Mouse (Mus musculus) left cerebral cortex, adult 2 months (tissue): ENCODE measurements around the gene Dph3. TPM values are rescaled to one million over a fixed set of nuclear protein-coding genes. Genes with fewer than 3 reads are reported as not detected.
A peak's percentile ranks its signal among the peaks of the same experiment; 100 is the strongest.

Source experiments
- DNase-seq, 2 experiments: peaks; one replicate each; pipeline ENCODE4 v3.0.0; 2021 to 2022; ENCODE audit warnings: low spot score in 2 of 2, mixed read lengths in 1 of 2; ENCODE audit errors: extremely low spot score in 1 of 2
- H3K27ac ChIP-seq: fragments of 200-600 bp; 2 replicates; pipeline ENCODE4 v1.8.1; 2022
- H3K4me3 ChIP-seq: fragments of 200-600 bp; 2 replicates; pipeline ENCODE4 v1.8.1; 2022
- CTCF ChIP-seq: fragments of 200-600 bp; IDR thresholded peaks from 2 replicates; pipeline ENCODE4 v1.8.1; 2022; ENCODE audit warnings: antibody characterized with exemption, mild to moderate bottlenecking, moderate library complexity
- intact Hi-C: fragments of 180-260 bp; cut with DNase I; formaldehyde crosslinking; loops from one replicate; pipeline ENCODE4 v1.15.1; 2025
- total RNA-seq, 2 experiments: library from RNA; stranded (reverse); gene quantifications; 2 replicates each; pipeline ENCODE4 v1.2.3; 2021

The Dph3 gene
- total RNA-seq, 2 experiments from 2014 or later = 45.3 to 46.2 TPM

DNA sequence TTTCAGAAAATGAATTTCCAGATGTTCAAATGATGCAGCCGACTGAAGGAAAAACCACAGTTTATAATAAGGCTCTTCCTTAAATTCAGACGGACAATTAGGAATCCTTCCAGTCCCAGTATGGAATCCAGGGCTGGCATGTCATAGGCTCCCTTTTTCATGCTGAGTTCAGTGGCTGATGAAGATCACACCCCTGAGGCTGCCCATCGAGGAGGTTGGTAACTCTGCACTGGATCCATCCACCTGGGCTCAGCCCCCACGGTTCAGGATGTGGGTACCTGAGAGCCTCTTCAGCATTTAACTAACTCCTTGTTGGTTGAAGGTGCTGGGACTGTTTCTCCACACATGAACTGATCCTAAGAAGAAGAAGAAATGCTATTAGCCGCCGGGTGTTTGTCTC is 2.6 kb downstream of the Dph3 start:
- DNase-seq = no peak
- intact Hi-C loops = loop anchor here (10.0 kb wide), 1 partner anchor 588 kb away; the partner anchor contains the start of genes Eaf1 and Mettl6
- TF ChIP-seq CTCF = no peak
- no peak overlapping the region for H3K27ac ChIP-seq
- H3K4me3 ChIP-seq = no peak overlapping the region

DNA sequence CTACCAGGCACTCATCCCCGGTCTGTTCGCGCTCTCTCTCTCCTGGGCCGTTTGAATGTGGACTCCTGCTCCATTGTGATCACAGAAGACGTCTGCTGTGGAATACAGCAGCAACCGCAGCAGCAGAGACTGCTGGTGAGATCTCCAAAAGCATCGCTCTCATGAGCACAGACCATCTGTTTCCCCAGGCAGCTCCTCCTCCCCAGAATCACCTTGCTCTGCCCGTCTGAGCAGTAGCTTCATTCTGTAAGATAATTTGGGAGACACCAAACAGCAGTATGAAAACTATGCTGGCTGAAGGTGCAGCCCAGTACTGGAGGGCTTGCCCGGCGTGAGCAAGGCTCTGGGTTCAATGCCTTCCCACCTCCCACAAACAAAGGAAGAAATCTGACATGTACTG is 4.5 kb downstream of the Dph3 start:
- no peak for TF ChIP-seq CTCF
- DNase-seq = no peak
- H3K4me3 ChIP-seq = no peak overlapping the region
- intact Hi-C loops = loop anchor here (10.0 kb wide), 1 partner anchor 586 kb away; the partner anchor contains the start of genes Eaf1 and Mettl6
- H3K27ac ChIP-seq = no peak overlapping the region

DNA sequence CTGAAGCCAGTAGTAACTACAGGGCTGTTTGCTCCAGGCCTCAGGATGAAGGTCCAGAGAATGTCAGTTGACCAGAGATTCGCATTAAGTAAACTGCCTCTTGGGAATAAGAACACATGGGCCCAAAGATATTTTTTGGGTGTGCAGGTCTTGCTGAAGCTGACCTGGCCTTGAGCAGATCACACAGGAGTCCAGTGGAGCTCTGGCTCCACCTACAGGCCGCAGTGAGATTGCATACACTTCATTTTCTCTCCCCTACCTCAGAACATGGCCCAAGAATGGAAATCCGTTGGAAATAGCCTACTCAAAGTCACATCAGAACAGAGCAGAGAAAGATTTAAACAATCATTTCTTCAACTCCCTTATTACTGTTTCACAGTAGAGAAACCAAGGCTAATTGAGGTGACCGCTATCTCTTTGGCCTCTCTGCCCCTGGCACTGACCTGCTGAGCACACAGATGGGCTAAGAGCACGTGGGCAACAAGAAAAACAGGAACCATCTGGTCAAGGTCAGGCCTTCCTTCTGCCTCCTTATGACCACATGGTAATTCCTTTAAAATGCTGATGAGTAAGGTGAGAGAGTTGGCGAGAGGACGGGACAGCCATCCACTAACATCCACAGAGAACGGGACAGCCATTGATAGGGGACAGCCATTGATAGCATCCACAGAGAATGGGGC is 8.5 kb downstream of the Dph3 start:
- H3K4me3 ChIP-seq = no peak overlapping the region
- TF ChIP-seq CTCF = peak; percentile 97
- DNase-seq = peak; percentile 49 to 66
- no peak overlapping the region for H3K27ac ChIP-seq
- intact Hi-C loops = loop anchor here (1.0 to 5.0 kb wide), 3 partner anchors 122 to 420 kb away; no protein-coding TSS in a partner anchor

DNA sequence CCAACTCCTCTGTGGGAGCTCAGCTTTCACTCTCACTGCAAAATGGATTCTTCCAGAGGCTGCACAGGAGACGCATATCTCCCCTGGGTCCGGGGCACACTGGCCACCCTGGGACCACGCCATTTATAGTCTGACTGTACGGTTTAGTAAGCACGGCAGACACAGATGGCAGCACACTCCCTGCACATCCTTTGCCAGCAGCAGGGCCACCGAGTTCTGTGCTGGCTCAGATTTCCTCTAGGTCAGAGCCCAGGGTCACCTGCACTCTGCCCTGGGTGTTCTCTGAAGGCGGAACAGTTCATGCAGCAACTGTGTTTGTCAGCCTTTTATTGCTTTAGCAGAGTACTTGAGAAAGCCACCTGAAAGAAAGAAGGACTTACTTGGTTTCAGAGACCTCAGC is 11.6 kb downstream of the Dph3 start:
- H3K27ac ChIP-seq = no peak overlapping the region

DNA sequence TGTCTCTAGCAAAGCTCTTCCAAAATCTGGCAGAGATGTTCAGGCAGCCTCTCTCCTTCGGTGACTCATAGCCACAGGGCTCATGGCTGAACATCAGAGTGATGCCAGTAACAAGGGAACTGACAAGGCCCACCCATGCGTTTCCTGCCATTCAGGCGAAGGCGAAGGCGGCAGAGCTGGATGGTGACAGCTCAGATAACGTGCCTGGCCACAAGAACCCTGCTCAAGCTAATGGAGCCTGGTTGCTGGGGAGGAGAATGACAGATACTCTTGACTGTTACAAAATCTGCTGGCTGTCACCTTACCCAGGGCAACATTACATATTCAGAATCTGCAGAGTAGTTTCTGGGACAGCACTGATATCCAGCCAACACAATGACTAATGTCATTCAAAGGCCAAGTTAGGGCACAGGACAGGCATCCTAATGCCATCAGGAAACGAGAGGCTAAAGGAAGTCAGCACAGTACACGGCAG is 12.3 kb downstream of the Dph3 start:
- peak; percentile 35 to 67 for DNase-seq
- no peak overlapping the region for H3K4me3 ChIP-seq
- intact Hi-C loops = no loop called here
- TF ChIP-seq CTCF = no peak
- peak overlapping the region; percentile 44 for H3K27ac ChIP-seq

More for the DNA sequence above, 11.6 kb downstream of the Dph3 start:
- TF ChIP-seq CTCF = no peak
- no peak for DNase-seq
- intact Hi-C loops = no loop called here
- H3K4me3 ChIP-seq = no peak overlapping the region

DNA sequence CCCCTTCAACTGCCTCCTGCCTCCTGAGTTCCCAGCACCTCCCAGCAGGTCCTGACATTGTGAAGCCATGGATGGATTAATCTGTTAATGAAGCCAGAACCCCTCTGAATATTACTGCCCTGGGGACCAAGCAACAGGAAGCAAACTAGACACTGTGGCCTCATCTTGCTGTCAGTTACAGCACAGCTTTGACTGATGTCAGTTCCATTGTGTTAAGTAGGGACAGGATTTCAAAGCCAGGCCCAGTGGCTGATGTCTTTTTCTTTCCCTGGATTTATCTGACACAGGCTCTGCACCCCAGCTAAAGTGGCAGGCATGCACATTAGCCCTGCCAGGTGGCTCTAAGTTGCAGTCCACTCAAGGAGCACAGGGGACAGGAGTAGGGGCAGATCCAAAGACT is 12.7 kb downstream of the Dph3 start:
- peak overlapping the region; percentile 44 for H3K27ac ChIP-seq

DNA sequence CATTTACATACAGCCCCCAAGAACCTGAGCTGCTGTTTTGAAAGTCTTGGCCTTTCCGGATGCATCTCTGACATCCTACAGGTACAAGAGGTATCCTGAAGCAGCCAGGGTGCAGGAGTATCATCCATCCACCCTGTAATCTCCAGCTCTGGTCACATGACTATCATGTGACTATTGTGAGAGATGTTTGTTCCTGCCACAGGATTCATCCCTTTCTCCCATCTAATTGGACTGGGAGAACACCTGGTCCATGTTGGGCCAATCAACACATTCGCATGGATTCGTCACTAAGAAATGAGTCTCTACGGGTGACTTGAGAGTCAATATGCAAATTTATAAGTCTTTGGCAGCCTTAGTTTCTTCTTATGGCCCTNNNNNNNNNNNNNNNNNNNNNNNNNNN is 24.1 kb downstream of the Dph3 start:
- DNase-seq = no peak
- Histone ChIP-seq H3K27ac (no peak overlapping the region), H3K4me3 (no peak overlapping the region)
- no peak for TF ChIP-seq CTCF
- intact Hi-C loops = no loop called here

More for the DNA sequence above, 12.7 kb downstream of the Dph3 start:
- no peak for DNase-seq
- intact Hi-C loops = no loop called here
- no peak overlapping the region for H3K4me3 ChIP-seq
- TF ChIP-seq CTCF = no peak

DNA sequence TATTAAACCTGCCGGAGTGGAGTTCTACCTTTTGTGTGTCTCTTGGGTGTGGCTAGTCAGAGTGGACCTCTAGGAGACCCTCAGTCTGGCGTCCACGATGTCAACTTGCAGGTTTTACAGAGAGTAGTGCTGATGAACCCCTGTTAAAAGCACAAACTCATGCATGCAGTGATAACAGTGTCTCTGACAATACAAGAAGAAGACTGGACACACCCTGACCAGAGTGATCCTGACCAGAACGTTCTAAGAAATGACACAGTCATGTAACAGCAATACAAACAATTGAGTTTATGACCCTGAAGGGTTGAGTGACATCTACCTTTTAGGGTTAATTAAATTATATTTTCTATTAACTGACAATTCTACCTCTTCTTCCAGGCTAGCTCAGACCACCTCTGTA is 27.9 kb downstream of the Dph3 start:
- intact Hi-C loops = no loop called here
- H3K27ac ChIP-seq = no peak overlapping the region

DNA sequence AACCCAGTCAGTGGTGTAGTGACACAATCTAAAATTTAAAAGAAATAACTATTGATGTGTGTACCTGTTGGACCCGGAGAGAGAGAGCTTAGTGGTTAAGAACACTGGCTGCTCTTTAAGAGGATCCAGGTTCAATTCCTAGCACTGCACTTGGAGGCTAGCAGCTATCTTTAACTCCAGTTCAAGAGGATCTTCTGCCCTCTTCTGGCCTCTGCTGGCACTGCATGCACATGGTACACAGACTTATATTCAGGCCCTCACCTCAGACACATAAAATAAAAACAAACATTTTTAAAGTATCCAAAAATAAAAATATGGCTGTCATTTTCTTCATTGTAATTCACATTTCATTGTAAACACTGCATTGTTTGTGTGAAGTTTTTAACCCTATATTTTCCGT is 28.9 kb downstream of the Dph3 start:
- DNase-seq = no peak
- intact Hi-C loops = no loop called here
- Histone ChIP-seq H3K4me3 (no peak overlapping the region), H3K27ac (no peak overlapping the region)
- TF ChIP-seq CTCF = peak; percentile 45

More for the DNA sequence above, 27.9 kb downstream of the Dph3 start:
- DNase-seq = no peak
- H3K4me3 ChIP-seq = no peak overlapping the region
- no peak for TF ChIP-seq CTCF

DNA sequence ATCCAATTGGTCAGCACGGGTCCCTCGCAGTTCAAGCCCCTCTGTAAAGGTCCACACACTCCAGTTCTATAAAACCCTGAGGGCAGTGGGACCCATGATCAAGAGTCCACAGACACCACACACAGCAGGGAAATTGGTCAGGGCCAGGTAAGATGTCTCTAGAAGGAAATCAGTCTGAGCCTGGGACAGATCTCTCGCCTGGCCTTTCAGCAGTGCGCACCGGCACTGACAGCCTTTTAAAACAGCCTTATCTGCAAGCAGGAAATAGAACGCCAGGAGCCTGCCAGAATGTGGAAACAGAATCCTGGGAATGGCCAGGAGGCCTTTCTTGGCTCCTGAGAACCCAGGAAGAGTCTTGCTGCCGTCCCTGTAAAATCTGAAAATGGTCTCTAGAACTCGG is 29.7 kb downstream of the Dph3 start:
- TF ChIP-seq CTCF = no peak
- H3K27ac ChIP-seq = no peak overlapping the region
- no peak for DNase-seq
- H3K4me3 ChIP-seq = no peak overlapping the region
- intact Hi-C loops = no loop called here

DNA sequence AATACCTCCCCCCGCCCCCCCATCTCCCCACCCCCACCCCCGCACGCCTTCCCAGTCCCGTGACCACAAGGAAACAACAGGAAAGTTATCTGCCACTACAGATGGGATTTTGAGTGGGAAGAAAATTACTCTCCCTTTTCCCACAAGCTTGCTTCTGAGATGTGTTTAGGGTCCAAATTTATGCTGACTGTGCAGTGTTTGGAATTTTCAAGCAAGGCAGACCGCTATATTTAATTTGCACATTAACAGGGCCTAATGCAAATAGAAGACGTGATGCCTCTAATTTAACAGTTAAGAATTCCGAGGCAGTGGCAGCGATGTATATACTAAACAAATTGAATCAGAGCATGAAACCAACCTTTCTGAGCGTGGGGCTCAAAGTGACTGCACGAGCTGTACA is 30.7 kb downstream of the Dph3 start:
- no peak for TF ChIP-seq CTCF
- intact Hi-C loops = loop anchor here (5.0 kb wide), 1 partner anchor 532 kb away; no protein-coding TSS in a partner anchor

DNA sequence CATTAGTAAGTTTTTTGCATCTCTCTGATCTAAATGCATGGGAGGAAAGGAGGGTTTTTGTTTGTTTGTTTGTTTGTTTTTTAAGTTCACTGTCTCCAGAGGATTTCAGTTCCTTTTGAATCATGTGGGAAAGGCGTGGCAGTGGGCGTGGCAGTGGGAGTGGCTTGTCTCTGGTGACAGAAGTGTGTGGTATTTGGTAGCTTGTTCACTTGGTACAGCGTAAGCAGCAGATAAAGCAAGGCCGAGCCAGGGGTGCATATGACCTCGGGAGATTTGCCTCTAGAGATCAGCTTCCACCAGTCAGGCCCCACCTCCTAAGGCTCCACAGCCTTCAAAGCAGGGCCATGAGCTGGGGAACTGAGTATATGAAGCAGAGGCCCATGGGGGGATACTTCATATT is 31.6 kb downstream of the Dph3 start:
- TF ChIP-seq CTCF = no peak
- intact Hi-C loops = loop anchor here (5.0 kb wide), 1 partner anchor 532 kb away; no protein-coding TSS in a partner anchor
- DNase-seq = no peak
- Histone ChIP-seq H3K27ac (no peak overlapping the region), H3K4me3 (no peak overlapping the region)

More for the DNA sequence above, 30.7 kb downstream of the Dph3 start:
- Histone ChIP-seq H3K4me3 (no peak overlapping the region), H3K27ac (no peak overlapping the region)
- no peak for DNase-seq

DNA sequence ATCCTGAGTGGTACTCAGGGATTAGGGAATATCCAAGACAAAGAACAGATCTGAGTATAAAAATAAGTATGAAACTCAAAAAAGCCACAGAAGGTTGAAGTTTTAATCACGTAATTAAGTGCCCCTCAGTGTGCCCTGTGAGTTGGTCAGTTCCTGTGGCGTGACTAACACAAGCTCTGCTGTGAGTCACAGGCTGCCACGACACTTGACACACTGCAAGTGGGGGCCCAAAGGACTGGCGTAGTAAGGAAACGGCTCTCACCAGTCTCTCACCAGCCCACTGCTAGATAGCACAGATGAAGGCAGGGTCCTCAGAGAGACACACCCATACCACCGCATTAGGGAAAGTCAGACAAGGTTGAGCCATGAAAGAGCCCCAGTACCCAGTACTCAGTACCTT is 35.4 kb downstream of the Dph3 start:
- Histone ChIP-seq H3K27ac (no peak overlapping the region), H3K4me3 (no peak overlapping the region)
- no peak for TF ChIP-seq CTCF
- intact Hi-C loops = loop anchor here (5.0 kb wide), 1 partner anchor 528 kb away; no protein-coding TSS in a partner anchor
- DNase-seq = no peak
